Comparison of ENCODE assay signal across 10 mouse cellular contexts in genomic region chr10:69916689-69917435, GRCm38 (mm10).
DNase-seq lines count a peak whose midpoint lies in the region; ATAC-seq and TF ChIP-seq lines count a peak whose summit lies in the region.
"Had no signal": no experiment of that assay in that cellular context is flagged by ENCODE, and none has a peak within 500 bp of the region (broad histone marks: within the 10 kb centered on the region; RNA-seq: fewer than 3 reads in every experiment).

No protein-coding gene starts in this region.

- no peaks in the 10 kb centered on the region for H3K27me3 ChIP-seq in CH12.LX (replicated peaks)
- H3K27me3 ChIP-seq in heart, postnatal 0 days (ENCODE audit: control insufficient read depth, insufficient read depth, low read length) = no peaks in the 10 kb centered on the region

- peak; percentile 66 for DNase-seq in adrenal gland, adult 2 months
- DNase-seq in adrenal gland, postnatal 4 days (ENCODE audit: low spot score in 2 of 2) = no peak
- DNase-seq in CH12.LX (ENCODE audit: extremely low read depth) = peak; percentile 15
- no peak for DNase-seq in heart, postnatal 0 days (ENCODE audit: low spot score)
- peak; percentile 88 to 93 for DNase-seq in kidney, postnatal 25 days
- no peak for DNase-seq in retina, embryonic 14.5 days (ENCODE audit: low spot score)
- DNase-seq in layer of hippocampus, adult 9-10 months (ENCODE audit: low spot score) = no peak
- DNase-seq: lung, embryonic 14.5 days had no signal

- H3K79me2 ChIP-seq in CH12.LX (replicated peaks; ENCODE audit: control insufficient read depth, extremely low read depth, insufficient read depth, poor library complexity, severe bottlenecking) = no peaks in the 10 kb centered on the region

- no peak for ATAC-seq in heart, postnatal 0 days (ENCODE audit: insufficient read depth, low read depth)
- ATAC-seq in frontal cortex, adult (ENCODE audit: low TSS enrichment) = no peak
- ATAC-seq: inflammation-experienced regulatory T-cells, adult 6 months had no signal

- no peak overlapping the region for H3K4me3 ChIP-seq in CH12.LX (replicated peaks in 1 of 3; ENCODE audit: low read depth in 2 of 3, low read length in 2 of 3, poor library complexity in 1 of 3)
- H3K4me3 ChIP-seq in heart, postnatal 0 days (ENCODE audit: low read depth, low read length) = no peak overlapping the region

- no peak for TF ChIP-seq RAD21 in CH12.LX (IDR thresholded peaks at IDR 0.05; ENCODE audit: low read depth, low read length)

- in situ Hi-C loops in CH12.LX (cut with MboI; ENCODE audit: low pct_ligation_motif_present, low pct_unique_long_range_greater_than_20kb, low sequenced_read_pairs) = no loop called here

- 0 out of 2 replicates have a peak, but pooled peaks have one; percentile 5 for TF ChIP-seq EP300 in CH12.LX (IDR thresholded peaks at IDR 0.05; ENCODE audit: low read length)
- TF ChIP-seq EP300 in heart, postnatal 0 days (IDR thresholded peaks at IDR 0.05; ENCODE audit: low read depth) = no peak

- H3K36me3 ChIP-seq in CH12.LX (replicated peaks in 1 of 2; ENCODE audit: control insufficient read depth in 1 of 2, insufficient read depth in 1 of 2, low read length in 1 of 2) = peaks cover 0 to 13% of the 10 kb centered on the region in 2 experiments
- no peaks in the 10 kb centered on the region for H3K36me3 ChIP-seq in heart, postnatal 0 days (replicated peaks; ENCODE audit: control insufficient read depth, insufficient read depth, low read length)

- no peaks in the 10 kb centered on the region for H3K9me3 ChIP-seq in CH12.LX (replicated peaks; ENCODE audit: low read length)
- no peaks in the 10 kb centered on the region for H3K9me3 ChIP-seq in heart, postnatal 0 days (replicated peaks; ENCODE audit: control insufficient read depth, low read length)

- dilution Hi-C loops in CH12.LX (cut with MboI; ENCODE audit: extremely low pct_ligation_motif_present, extremely low pct_unique_long_range_greater_than_20kb, low sequenced_read_pairs) = no loop called here

- H3K4me2 ChIP-seq in CH12.LX (ENCODE audit: insufficient read depth, low read depth, poor library complexity, severe bottlenecking) = peak overlapping the region; percentile 82
- H3K4me2 ChIP-seq in heart, postnatal 0 days (ENCODE audit: low read depth, low read length) = no peak overlapping the region
- H3K4me2 ChIP-seq: lung, embryonic 14.5 days had no signal

- no peak for TF ChIP-seq POLR2A in CH12.LX (IDR thresholded peaks at IDR 0.05; ENCODE audit: low read depth, low read length)

- WGBS in heart, postnatal 0 days = 65% methylated on average over 10 of the region's 10 CpGs

- no peak overlapping the region for H3K27ac ChIP-seq in CH12.LX (ENCODE audit: insufficient read depth, low read depth)
- H3K27ac ChIP-seq in heart, postnatal 0 days (ENCODE audit: low read depth) = peak overlapping the region; percentile 0; the same call in 1 of the 2 replicates

- no peak overlapping the region; the same call in 1 of the 2 replicates for H3K9ac ChIP-seq in CH12.LX (ENCODE audit: insufficient read depth, low read depth)
- no peak overlapping the region for H3K9ac ChIP-seq in heart, postnatal 0 days (replicated peaks; ENCODE audit: low read depth, low read length)
- H3K9ac ChIP-seq: lung, embryonic 14.5 days had no signal

- peaks cover 11 to 33% of the 10 kb centered on the region in 2 experiments for H3K4me1 ChIP-seq in CH12.LX (ENCODE audit: control insufficient read depth in 1 of 2, insufficient read depth in 2 of 2)
- H3K4me1 ChIP-seq in heart, postnatal 0 days (ENCODE audit: control insufficient read depth, insufficient read depth) = no peaks in the 10 kb centered on the region

- no peak for TF ChIP-seq CTCF in CH12.LX (conservative IDR thresholded peaks at IDR 0.05 in 1 of 2, IDR thresholded peaks at IDR 0.05 in 1 of 2; ENCODE audit: low read depth in 2 of 2, low read length in 2 of 2)
- no peak for TF ChIP-seq CTCF in heart, postnatal 0 days (IDR thresholded peaks at IDR 0.05; ENCODE audit: low read depth)

TF ChIP-seq in CH12.LX, 34 proteins besides CTCF, POLR2A, EP300 and RAD21:
- TF ChIP-seq MAZ (IDR thresholded peaks at IDR 0.05; ENCODE audit: low read depth, low read length) (no peak), JUND (conservative IDR thresholded peaks at IDR 0.05; ENCODE audit: low read depth, low read length) (peak; percentile 79), JUN (IDR thresholded peaks at IDR 0.05; ENCODE audit: insufficient read depth, low read depth, low read length) (peak; percentile 73), ETS1 (conservative IDR thresholded peaks at IDR 0.05; ENCODE audit: low read depth, low read length) (peak; percentile 35; the same call in 1 of the 2 replicates), SIN3A (IDR thresholded peaks at IDR 0.05; ENCODE audit: low read length) (no peak), ZNF384 (IDR thresholded peaks at IDR 0.05; ENCODE audit: low read depth, low read length) (peak; percentile 77), BHLHE40 (IDR thresholded peaks at IDR 0.05; ENCODE audit: low read depth, low read length) (peak; percentile 44; the same call in 1 of the 2 replicates)

Comparison
In these comparisons a context has a peak if more than half of its experiments do, and no peak if none do; other contexts are left out.
1. DNase-seq: peak in adrenal gland, adult 2 months (single experiment), CH12.LX (single experiment) and kidney, postnatal 25 days (2 of 2); none in adrenal gland, postnatal 4 days (0 of 2), heart, postnatal 0 days (single experiment), retina, embryonic 14.5 days (single experiment) and layer of hippocampus, adult 9-10 months (single experiment).